Mouse (Mus musculus): Measurements from ENCODE around the gene Tmem135.
"Not testable (repeated sequence)": the region's sequence is repeated elsewhere in the genome, so short reads cannot be mapped to it uniquely, and the experiment has no call there.

The Tmem135 gene

DNA sequence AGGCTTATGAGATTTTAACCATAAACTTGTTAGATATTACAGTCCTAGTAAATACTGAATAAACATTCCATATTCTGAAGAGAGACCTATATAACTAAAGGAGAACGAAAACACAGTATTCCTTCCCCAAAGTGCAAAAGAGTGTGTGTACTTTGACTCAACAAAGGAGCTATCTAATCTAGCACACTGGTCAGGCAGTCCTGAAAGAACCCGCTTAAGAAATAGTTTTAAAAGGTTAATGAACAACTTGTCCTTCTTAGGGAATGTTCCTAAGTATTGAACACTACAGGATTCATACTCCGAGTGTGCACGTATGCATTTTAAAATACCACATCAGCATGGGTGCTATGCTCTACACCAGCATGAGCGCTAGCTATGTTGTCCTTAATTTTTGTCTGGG lies 76.3 kb downstream of the Tmem135 start:
- in situ Hi-C loops (cut with MboI, MseI) = no loop called here

DNA sequence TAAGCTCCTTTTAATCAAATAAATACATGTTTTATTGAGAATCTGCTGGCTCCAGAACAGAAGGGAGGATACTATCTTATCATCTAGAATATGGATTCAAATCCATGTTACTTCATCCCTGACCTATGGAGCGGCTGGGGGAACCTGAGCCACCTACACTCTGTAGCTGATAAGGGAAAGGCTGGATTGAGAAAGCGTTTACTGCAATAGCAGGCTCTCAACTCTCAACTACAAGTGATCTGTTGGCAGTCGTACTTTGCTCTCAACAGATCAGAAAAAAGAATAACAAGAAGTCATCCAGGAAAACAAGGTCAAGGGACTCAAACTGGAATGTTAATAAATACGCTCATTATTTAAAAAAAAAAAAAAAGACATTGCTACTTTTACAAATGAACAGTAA lies 77.3 kb downstream of the Tmem135 start:
- in situ Hi-C loops (cut with MboI, MseI) = no loop called here

DNA sequence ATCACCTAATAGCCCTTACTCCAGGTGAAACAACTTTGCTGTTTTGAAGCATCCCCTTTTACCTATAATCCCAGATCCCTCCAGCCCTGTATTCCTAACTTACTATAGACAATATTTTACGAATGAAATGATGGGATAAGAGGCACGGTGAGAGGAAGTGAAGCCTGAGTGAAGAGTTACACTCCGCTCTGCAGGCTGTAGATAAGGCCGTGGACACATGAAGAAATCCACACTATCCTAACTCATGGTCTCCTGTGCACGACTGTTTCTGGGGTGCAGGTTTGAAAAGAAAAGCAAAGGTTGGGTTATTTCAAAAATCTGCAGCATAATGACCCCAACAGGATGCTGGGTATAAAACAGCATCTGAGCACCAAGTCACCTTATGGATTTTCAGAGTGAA lies 77.8 kb downstream of the Tmem135 start:
- in situ Hi-C loops (cut with MboI, MseI) = no loop called here

- in situ Hi-C loops (cut with MboI, MseI) = not testable (repeated sequence)
Measured at GRCm38 (mm10) chr7:89322741-89323140, 81.3 kb downstream of the Tmem135 start.

- in situ Hi-C loops (cut with MboI, MseI) = no loop called here
Measured at GRCm38 (mm10) chr7:89319351-89319750, 84.7 kb downstream of the Tmem135 start.

DNA sequence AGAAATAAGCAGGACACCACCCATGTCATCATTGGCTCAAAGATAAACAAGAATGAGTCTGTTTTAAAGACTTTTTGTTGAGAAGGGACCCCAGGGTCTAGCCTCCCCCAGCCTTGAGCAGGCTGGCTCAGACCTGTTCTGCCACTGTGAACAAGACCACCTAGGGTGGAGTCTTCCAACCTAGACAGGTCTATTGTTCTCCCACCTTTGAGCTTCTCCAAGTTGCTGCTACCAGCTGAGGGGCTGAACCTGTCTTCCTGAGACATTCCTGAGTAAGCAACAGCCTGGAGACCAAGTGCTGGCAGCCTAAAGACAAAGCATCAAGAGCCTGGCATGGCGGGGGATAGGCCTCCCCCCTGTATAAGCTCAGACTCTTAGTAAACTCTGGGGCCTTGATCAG lies 86.9 kb downstream of the Tmem135 start:
- in situ Hi-C loops (cut with MboI, MseI) = not testable (repeated sequence)

DNA sequence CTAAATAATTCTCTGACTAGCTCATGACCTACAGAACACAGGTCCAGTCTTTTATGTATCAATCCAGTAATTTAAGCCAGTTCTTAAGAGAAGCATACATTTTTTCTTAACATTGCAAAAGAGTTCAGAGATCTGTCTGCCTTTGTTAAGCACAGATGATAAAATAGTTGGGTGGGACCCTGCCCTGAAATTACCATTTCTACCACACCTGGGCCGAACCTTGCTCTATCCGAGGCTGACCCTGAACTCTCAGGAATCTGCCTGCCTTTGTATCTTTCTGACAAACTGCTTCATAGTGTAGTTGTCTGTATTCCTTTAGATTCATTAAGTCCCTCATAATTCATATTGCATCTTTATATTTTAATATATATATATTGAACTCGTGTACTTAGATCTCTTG lies 87.9 kb downstream of the Tmem135 start:
- in situ Hi-C loops (cut with MboI, MseI) = no loop called here

GRCm38 (mm10) chr7:89311555-89311954 lies 92.5 kb downstream of the Tmem135 start:
- in situ Hi-C loops (cut with MboI, MseI) = no loop called here

- in situ Hi-C loops (cut with MboI, MseI) = loop anchor here (5.0 to 10.0 kb wide), 2 partner anchors 43 to 1036 kb away; no protein-coding TSS in a partner anchor
Measured at GRCm38 (mm10) chr7:89308926-89309325, 95.1 kb downstream of the Tmem135 start.

DNA sequence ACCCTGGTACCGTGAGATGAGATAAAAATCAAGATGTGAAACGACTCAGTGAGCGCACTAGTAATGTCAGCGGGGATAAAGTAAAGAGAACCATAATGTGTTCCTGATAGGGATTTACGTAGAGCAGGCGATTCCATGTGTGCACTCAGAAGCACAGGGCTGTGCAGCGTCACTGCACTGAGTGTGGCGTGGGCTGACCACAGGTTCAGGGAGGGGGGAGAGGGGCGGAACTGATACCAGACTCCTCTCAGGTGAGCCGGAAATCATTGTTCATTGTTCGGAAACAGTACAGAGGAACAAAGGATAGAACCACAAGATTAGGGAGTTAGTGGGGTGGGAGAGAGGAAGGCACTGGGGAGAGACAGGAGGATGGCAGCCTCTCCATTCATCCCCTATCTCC lies 95.8 kb downstream of the Tmem135 start:
- in situ Hi-C loops (cut with MboI, MseI) = loop anchor here (5.0 to 10.0 kb wide), 2 partner anchors 44 to 1037 kb away; no protein-coding TSS in a partner anchor

GRCm38 (mm10) chr7:89306831-89307230 lies 97.2 kb downstream of the Tmem135 start:
- in situ Hi-C loops (cut with MboI, MseI) = loop anchor here (5.0 to 10.0 kb wide), 2 partner anchors 45 to 1038 kb away; no protein-coding TSS in a partner anchor

DNA sequence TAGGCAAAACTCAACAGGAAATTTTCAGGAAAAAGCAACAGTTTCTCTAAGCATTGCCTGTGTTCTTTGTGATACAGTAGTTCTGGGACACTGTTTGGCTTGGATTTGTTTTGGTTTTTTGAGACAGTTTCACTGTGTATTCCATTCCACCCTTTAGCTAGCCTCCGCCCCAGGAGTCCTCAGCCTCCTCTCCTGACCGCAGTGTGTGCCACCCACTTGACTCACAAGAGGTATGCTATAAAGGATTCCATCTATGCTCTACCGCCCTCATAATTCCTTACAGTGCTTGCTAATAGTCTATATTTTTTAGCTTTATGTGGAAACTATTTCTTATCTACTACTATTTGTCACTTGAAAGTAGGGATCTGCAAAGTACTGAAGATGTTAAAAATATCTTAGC lies 99.1 kb downstream of the Tmem135 start:
- in situ Hi-C loops (cut with MboI, MseI) = loop anchor here (5.0 to 10.0 kb wide), 2 partner anchors 47 to 1040 kb away; no protein-coding TSS in a partner anchor

DNA sequence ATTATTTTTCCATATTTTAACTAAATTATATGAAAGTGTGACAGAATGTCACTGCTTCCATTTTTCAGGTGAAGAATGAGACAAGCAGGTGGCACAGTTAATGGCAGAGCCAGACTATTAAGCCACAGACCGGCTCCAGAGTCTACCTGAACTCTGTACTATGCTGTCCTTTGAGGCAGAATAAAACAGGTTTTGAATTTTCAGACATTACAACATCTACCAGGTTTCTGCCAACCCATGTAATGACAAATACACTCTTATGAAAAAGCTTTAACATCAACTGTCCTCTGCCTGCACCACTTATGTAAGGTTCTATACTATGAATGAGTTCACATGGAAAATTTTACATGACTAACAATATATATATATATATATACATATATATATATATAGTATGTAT lies 100.3 kb downstream of the Tmem135 start:
- in situ Hi-C loops (cut with MboI, MseI) = loop anchor here (10.0 kb wide), 1 partner anchor 1041 kb away; no protein-coding TSS in a partner anchor

DNA sequence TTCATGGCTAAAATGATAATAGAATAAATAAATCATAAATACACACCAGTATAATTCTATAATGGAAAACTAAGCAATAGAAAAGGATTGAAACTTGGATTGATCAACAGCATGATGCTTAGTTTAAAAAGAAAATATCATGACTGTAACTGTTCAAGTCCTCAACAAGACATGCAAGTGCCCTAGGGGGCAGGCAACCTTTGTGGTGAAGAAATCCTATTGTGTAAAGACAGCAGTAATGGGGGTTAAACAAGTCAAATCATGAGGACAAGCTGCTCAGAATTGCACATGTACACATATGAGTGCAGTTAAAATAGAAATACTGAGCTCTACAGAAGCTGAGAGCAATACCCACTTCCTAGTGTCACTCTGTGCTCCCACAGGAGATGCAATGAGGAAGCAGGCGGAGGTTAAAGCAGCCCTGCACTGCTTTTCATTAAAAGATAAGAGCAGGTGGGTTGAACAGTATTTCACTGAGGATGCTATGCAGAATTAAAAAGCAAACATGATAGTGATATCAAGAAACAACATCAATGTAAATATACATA lies 105.0 kb downstream of the Tmem135 start:
- in situ Hi-C loops (cut with MboI, MseI) = no loop called here

DNA sequence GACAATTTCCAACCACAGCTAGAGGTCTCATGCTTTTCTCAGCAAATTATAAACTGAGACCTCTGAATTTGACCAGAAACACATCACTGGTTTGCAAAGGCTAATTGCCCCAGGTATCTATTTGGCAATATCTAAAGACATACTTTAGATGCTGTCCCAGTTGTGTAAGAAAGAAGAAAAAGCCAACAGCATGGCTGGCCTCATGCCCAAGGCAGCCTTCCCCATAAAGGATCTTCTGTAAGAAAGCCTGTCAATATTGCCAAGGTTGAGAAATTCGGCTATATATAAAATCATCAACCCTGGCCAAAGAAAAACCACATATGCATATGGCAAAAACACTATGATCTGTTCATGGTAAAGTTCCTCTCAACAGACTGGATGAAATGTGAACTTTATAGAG lies 107.1 kb downstream of the Tmem135 start:
- in situ Hi-C loops (cut with MboI, MseI) = no loop called here

- in situ Hi-C loops (cut with MboI, MseI) = no loop called here
Measured at GRCm38 (mm10) chr7:89282664-89283063, 121.4 kb downstream of the Tmem135 start.

- in situ Hi-C loops (cut with MboI, MseI) = not testable (repeated sequence)
Measured at GRCm38 (mm10) chr7:89270438-89270837, 133.6 kb downstream of the Tmem135 start.

DNA sequence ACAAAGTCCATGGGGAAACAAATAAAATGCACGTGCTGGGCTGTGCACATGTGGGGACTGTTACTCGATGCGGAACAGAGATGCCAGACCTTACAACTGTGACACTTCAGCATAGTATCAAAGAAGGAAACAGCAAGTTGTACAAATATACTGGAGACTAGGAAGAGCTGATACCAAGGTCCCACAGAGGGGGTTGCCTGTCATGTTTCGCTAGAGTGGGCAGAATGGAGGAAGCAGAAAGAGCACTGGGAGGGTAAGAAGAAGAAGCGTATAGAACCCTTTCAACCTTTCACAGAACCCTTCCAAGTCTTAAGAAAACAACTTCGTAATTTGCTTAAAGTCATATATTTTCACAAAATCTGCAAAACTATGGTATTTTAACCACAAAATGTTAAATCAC lies 134.2 kb downstream of the Tmem135 start:
- in situ Hi-C loops (cut with MboI, MseI) = no loop called here

DNA sequence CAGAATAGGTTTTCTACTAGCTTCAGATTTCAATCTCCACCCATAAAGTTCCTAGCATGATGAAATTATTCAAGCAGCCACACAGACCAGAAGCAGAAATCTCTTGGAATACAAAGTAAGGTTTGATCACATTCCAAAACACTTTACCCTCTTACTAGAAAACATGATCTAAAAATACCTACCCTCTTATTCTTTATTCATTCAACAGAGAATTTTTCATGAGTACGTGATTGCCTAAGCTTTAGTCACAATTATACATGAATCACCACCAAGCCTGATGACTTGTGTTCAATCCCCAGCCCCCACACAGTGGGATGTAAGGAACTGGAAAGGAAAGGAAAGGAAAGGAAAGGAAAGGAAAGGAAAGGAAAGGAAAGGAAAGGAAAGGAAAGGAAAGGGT lies 136.5 kb downstream of the Tmem135 start:
- in situ Hi-C loops (cut with MboI, MseI) = no loop called here

DNA sequence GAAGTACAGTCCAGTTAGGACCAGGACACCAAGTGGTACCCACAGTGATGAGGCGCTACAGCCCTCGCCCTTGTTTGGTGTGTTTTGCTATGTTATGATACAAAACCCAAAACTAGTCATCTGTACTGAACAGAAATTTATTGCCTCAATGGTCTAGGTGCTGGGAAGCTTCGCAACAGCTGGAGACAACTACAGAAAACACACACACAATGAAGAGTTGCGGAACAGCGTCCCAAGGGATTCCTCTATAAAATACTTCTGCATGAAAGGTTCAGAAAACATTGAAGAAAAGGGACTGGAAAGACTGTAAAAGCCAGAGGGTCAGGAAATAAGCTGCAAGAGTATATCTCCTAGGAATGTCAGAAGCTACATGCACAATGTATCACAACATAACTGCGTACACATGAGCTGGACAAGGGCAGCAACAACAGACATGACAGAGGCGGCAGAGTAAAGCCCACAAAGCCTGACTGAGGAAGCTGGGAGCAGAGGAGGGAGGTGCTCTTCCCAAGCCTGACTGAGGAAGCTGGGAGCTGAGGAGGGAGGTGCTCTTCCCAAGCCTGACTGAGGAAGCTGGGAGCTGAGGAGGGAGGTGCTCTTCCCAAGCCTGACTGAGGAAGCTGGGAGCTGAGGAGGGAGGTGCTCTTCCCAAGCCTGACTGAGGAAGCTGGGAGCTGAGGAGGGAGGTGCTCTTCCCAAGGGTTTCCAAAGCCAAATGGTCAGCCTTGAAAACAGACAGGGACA lies 137.8 kb downstream of the Tmem135 start:
- in situ Hi-C loops (cut with MboI, MseI) = no loop called here

DNA sequence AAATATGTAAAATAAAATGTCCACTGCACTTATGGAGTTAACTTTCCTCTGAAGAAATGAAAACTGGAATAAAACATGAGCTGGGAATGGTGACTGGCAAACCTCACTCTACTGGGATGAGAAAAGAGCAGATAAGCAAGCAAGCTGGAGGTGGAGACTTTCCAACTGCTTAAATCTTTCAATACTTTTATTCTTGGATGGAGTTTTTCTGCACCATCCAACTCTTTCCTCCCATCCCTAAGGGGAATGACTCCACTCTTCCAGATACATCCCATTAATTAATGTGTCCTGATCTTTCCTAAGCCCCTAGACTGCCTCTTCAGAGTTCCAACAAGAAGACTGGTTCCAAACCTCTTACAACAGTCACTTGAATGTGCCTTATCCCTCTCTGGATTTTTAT lies 143.1 kb downstream of the Tmem135 start:
- in situ Hi-C loops (cut with MboI, MseI) = no loop called here

- in situ Hi-C loops (cut with MboI, MseI) = no loop called here
Measured at GRCm38 (mm10) chr7:89258832-89259231, 145.2 kb downstream of the Tmem135 start.

- in situ Hi-C loops (cut with MboI, MseI) = no loop called here
Measured at GRCm38 (mm10) chr7:89257871-89258502, 146.0 kb downstream of the Tmem135 start.

Data from regulatory T cell (primary cell).